Mouse (Mus musculus) right cerebral cortex, postnatal 14 days (tissue): ENCODE results near the gene Ifna9.
"Not testable (repeated sequence)": the region's sequence is repeated elsewhere in the genome, so short reads cannot be mapped to it uniquely, and the experiment has no call there.

Experiments used
- DNase-seq: peaks from one replicate; pipeline ENCODE4 v3.0.0; 2022

The Ifna9 gene

GRCm38 (mm10) chr4:88592285-88592684 is at the start of gene Ifna9:
Ifna9 (minus strand) TSS chr4:88592385.
- DNase-seq, result no peak

GRCm38 (mm10) chr4:88641077-88641831 is 49.1 kb upstream of the Ifna9 start:
- peak; percentile 96 for DNase-seq

- no peak for DNase-seq
Observed at GRCm38 (mm10) chr4:88640704-88641076, 48.5 kb upstream of the Ifna9 start.

- no peak for DNase-seq
Observed at GRCm38 (mm10) chr4:88634311-88634710, 42.1 kb upstream of the Ifna9 start, which contains the start of gene C87499. C87499 (minus strand) TSS chr4:88634411.

- DNase-seq, result no peak
Observed at GRCm38 (mm10) chr4:88603276-88603675, 11.1 kb upstream of the Ifna9 start, which contains the start of gene Ifna12. Ifna12 (minus strand) TSS chr4:88603376.

GRCm38 (mm10) chr4:88571698-88572097 is 20.5 kb downstream of the Ifna9 start, which contains the start of gene Ifna14:
Ifna14 (minus strand) TSS chr4:88571798.
- DNase-seq, result no peak

GRCm38 (mm10) chr4:88561791-88562190 is 30.4 kb downstream of the Ifna9 start:
- no peak for DNase-seq

- not testable (repeated sequence) for DNase-seq
Observed at GRCm38 (mm10) chr4:88558145-88558544, 34.0 kb downstream of the Ifna9 start, which contains the start of gene Ifna15. Ifna15 (minus strand) TSS chr4:88558245.

GRCm38 (mm10) chr4:88550161-88550945 is 41.8 kb downstream of the Ifna9 start:
- DNase-seq, result peak; percentile 66

- no peak for DNase-seq
Observed at GRCm38 (mm10) chr4:88547986-88548385, 44.2 kb downstream of the Ifna9 start.

- no peak for DNase-seq
Observed at GRCm38 (mm10) chr4:88543649-88544234, 48.4 kb downstream of the Ifna9 start.
